Comparison of ENCODE assay signal across 21 mouse cellular contexts in the genomic region with DNA sequence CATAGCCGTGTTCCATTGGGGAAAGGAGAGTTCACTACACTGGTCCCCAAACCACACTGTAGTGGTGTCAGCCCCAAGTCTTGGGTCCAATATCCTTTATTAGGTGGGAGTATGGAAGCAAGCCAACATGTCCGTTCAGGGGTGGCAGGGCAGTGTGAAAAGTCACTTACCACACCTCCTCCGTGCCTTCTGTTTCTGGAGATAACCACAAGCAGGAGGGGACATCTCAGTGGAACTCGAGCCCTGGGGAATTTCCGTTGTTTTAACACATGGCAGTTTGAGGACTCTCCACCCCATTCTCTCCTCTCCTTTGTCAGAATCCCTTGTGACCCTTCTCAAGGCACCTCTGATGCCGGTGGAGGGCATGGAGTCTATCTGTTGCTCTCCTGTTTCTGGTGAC. TPM values are rescaled to one million over a fixed set of nuclear protein-coding genes. Genes with fewer than 3 reads are reported as not detected.
DNase-seq lines count a peak whose midpoint lies in the region; ATAC-seq lines count a peak whose summit lies in the region.
"Had no signal": no experiment of that assay in that cellular context is flagged by ENCODE, and none has a peak within 500 bp of the region (broad histone marks: within the 10 kb centered on the region; RNA-seq: fewer than 3 reads in every experiment).

No protein-coding gene starts in this region.

- H3K4me3 ChIP-seq in heart, embryonic 11.5 days (ENCODE audit: low read depth, low read length), result no peak overlapping the region
- H3K4me3 ChIP-seq in liver, embryonic 11.5 days (ENCODE audit: low read depth, low read length), result no peak overlapping the region
- H3K4me3 ChIP-seq: heart, embryonic 10.5 days; intestine, embryonic 15.5 days had no signal

- no peak overlapping the region for H3K27ac ChIP-seq in heart, embryonic 11.5 days (ENCODE audit: low read depth, low read length)
- H3K27ac ChIP-seq in liver, embryonic 11.5 days (ENCODE audit: low read depth, low read length), result no peak overlapping the region
- H3K27ac ChIP-seq: heart, embryonic 10.5 days; hindbrain, embryonic 14.5 days; intestine, embryonic 15.5 days had no signal

- no peak overlapping the region for H3K9ac ChIP-seq in heart, embryonic 11.5 days (ENCODE audit: low read depth, low read length)
- no peak overlapping the region for H3K9ac ChIP-seq in liver, embryonic 11.5 days (ENCODE audit: low read depth, low read length)
- H3K9ac ChIP-seq: forebrain, postnatal 0 days; hindbrain, embryonic 14.5 days; intestine, embryonic 15.5 days had no signal

- no peaks in the 10 kb centered on the region for H3K4me1 ChIP-seq in heart, embryonic 11.5 days (ENCODE audit: control insufficient read depth, insufficient read depth, low read length)
- peaks cover 5% of the 10 kb centered on the region for H3K4me1 ChIP-seq in liver, embryonic 11.5 days (replicated peaks; ENCODE audit: control insufficient read depth, insufficient read depth, low read length)
- H3K4me1 ChIP-seq: intestine, embryonic 15.5 days had no signal

- H3K4me2 ChIP-seq in heart, embryonic 11.5 days, result 0 out of 2 replicates have a peak overlapping the region, but pooled peaks have one; percentile 6
- H3K4me2 ChIP-seq in liver, embryonic 11.5 days, result peak overlapping the region; percentile 48
- H3K4me2 ChIP-seq: hindbrain, embryonic 14.5 days; intestine, embryonic 15.5 days had no signal

- no peaks in the 10 kb centered on the region for H3K9me3 ChIP-seq in heart, embryonic 11.5 days (replicated peaks; ENCODE audit: control insufficient read depth, low read length)
- H3K9me3 ChIP-seq in liver, embryonic 11.5 days (ENCODE audit: control insufficient read depth, low read length), result no peaks in the 10 kb centered on the region
- H3K9me3 ChIP-seq: heart, embryonic 10.5 days; intestine, embryonic 15.5 days had no signal

- H3K36me3 ChIP-seq in heart, embryonic 11.5 days (ENCODE audit: control insufficient read depth, insufficient read depth, low read length), result no peaks in the 10 kb centered on the region
- no peaks in the 10 kb centered on the region for H3K36me3 ChIP-seq in liver, embryonic 11.5 days (ENCODE audit: control insufficient read depth, insufficient read depth, low read length)
- H3K36me3 ChIP-seq: heart, embryonic 10.5 days; intestine, embryonic 15.5 days had no signal

- H3K27me3 ChIP-seq in heart, embryonic 11.5 days (ENCODE audit: control insufficient read depth, insufficient read depth, low read length), result no peaks in the 10 kb centered on the region
- H3K27me3 ChIP-seq in liver, embryonic 11.5 days (replicated peaks; ENCODE audit: control insufficient read depth, insufficient read depth, low read length), result no peaks in the 10 kb centered on the region
- H3K27me3 ChIP-seq: intestine, embryonic 15.5 days had no signal

- DNase-seq in heart, adult 18-20 months, result no peak
- peak; percentile 75 for DNase-seq in c-Kit-positive CD71-positive TER-119-negative erythroid progenitor cells, embryonic 14.5 days (ENCODE audit: low read depth)
- no peak for DNase-seq in liver, embryonic 11.5 days (ENCODE audit: low spot score)
- DNase-seq in cerebellum, postnatal 25 days, result no peak
- DNase-seq in thymus, postnatal 36 days, result no peak
- DNase-seq: cerebellum, postnatal 10 days; forebrain, postnatal 0 days; heart, postnatal 14 days; layer of hippocampus, postnatal 36 days; right cerebral cortex, adult 18-20 months had no signal

- no peak; the same call in 1 of the 2 replicates for ATAC-seq in heart, embryonic 11.5 days (replicated peaks; ENCODE audit: insufficient number of reproducible peaks, low FRiP score, low TSS enrichment)
- peak; percentile 86 for ATAC-seq in liver, embryonic 11.5 days (replicated peaks; ENCODE audit: low FRiP score)
- peak; percentile 77 for ATAC-seq in megakaryocyte-erythroid progenitor cell, adult 5-6 weeks (replicated peaks; ENCODE audit: low FRiP score, low TSS enrichment, poor library complexity, severe bottlenecking)
- ATAC-seq in activated CD4-positive, CD25-positive, alpha-beta regulatory T cell, adult 4 months, result no peak
- ATAC-seq: forebrain, postnatal 0 days; intestine, embryonic 15.5 days had no signal

- WGBS in heart, embryonic 11.5 days (ENCODE audit: insufficient replicate concordance), result 43% methylated on average over 6 of the region's 6 CpGs
- 40% methylated on average over 6 of the region's 6 CpGs for WGBS in liver, embryonic 11.5 days

RNA-seq across cellular contexts. Expression of gene Tmem232, which starts 16.6 kb away (rescaled TPM):
- 0.23 and 0.34 TPM in 2 replicates for polyA plus RNA-seq in heart, embryonic 11.5 days (2014; fragmentation: Nextera tagmentation; extraction: Ambion mirVana)
- under 1 TPM in 1 of 2 experiments, not detected in 1; 0.28 TPM for total RNA-seq in heart, adult 18-20 months (2021)
- polyA plus RNA-seq in liver, embryonic 11.5 days (2014; fragmentation: Nextera tagmentation; extraction: Ambion mirVana), result not detected in 2 replicates
- total RNA-seq in megakaryocyte-erythroid progenitor cell, adult 5-6 weeks (2014; fragmentation: Nextera tagmentation), result not detected in 2 replicates
- not detected in 2 replicates for total RNA-seq in megakaryocyte-erythroid progenitor cell, adult 5-6 weeks (2017)
- polyA plus RNA-seq in activated CD4-positive, CD25-positive, alpha-beta regulatory T cell, adult 4 months (2017; shearing (Covaris generic)), result not detected
- total RNA-seq: heart, postnatal 14 days; liver, adult 2 months had no signal
- polyA plus RNA-seq: embryonic facial prominence, embryonic 11.5 days; heart, embryonic 10.5 days; intestine, embryonic 15.5 days; liver, adult 2 months; small intestine, adult 2 months; stomach, embryonic 14.5 days; thymus, postnatal 0 days had no signal

RNA-seq across cellular contexts. Expression of gene Vapa, which starts 56.1 kb away (rescaled TPM):
- polyA plus RNA-seq in heart, embryonic 11.5 days (2014; fragmentation: Nextera tagmentation; extraction: Ambion mirVana), result 172 and 173 TPM in 2 replicates
- total RNA-seq in heart, adult 18-20 months (2021), result 10 to 100 TPM; 91.8 to 92.7 TPM
- polyA plus RNA-seq in liver, embryonic 11.5 days (2014; fragmentation: Nextera tagmentation; extraction: Ambion mirVana), result 158 and 163 TPM in 2 replicates
- total RNA-seq in megakaryocyte-erythroid progenitor cell, adult 5-6 weeks (2014; fragmentation: Nextera tagmentation), result 93.1 and 132 TPM in 2 replicates
- total RNA-seq in megakaryocyte-erythroid progenitor cell, adult 5-6 weeks (2017), result 94.5 and 99.9 TPM in 2 replicates
- 10 to 100 TPM; 23.3 to 44.9 TPM for polyA plus RNA-seq in activated CD4-positive, CD25-positive, alpha-beta regulatory T cell, adult 4 months (2017; shearing (Covaris generic))

Comparison
In these comparisons a context has a peak if more than half of its experiments do, and no peak if none do; other contexts are left out.
1. ATAC-seq: peak in liver, embryonic 11.5 days (single experiment) and megakaryocyte-erythroid progenitor cell, adult 5-6 weeks (single experiment); none in heart, embryonic 11.5 days (single experiment) and activated CD4-positive, CD25-positive, alpha-beta regulatory T cell, adult 4 months (single experiment).